Mouse (Mus musculus): Measurements from ENCODE around the gene Fn3k. TPM values are rescaled to one million over a fixed set of nuclear protein-coding genes. Genes with fewer than 3 reads are reported as not detected.

The Fn3k gene
- total and polyA plus RNA-seq, 2 experiments = 13.4 to 17.1 TPM

DNA sequence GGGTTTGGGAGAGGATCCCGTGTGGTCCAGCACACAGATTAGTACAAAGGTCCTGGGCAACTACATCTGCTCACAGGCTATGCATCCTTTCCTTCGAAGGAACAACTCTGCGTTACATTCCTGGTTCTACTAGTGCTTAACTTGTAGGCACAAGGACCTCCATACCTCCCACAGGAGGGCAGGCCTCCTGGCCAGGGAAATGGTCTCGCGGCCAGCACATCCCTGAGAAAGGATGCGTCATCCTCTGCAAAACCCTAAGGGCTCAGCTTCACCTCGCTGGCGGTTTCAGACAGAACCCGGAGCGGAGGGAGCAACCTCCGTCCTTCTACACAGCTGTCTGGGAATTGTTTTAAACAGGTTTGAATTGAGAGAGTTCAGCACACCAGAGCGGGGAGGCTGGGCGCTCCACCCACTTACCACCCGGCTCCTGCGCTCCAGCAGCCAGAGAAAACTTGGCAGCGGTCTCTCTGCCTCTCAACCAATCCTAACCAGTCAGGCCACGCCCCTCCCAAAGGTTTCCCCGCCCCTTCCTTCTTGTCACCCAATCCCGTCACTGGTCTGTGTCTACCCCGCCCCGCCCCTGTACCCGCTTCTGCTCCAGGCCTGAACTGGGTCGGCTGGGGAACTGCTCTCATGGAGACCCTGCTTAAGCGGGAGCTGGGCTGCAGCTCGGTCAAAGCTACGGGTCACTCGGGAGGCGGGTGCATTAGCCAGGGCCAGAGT is 13.7 kb upstream of the Fn3k start, which contains the start of gene Fn3krp:
TSS of gene Fn3krp (plus strand) at position 572 of the 723 bp plus-strand sequence.
- H3K79me2 ChIP-seq (ENCODE audit: control insufficient read depth, insufficient read depth, low read length) = no peaks in the 10 kb centered on the region
- H3K27me3 ChIP-seq (ENCODE audit: control insufficient read depth, insufficient read depth, low read length) = no peaks in the 10 kb centered on the region
- peak within 1 kb of the TSS; percentile 71 for H3K9ac ChIP-seq (ENCODE audit: low read depth, low read length)
- peaks cover 8% of the 10 kb centered on the region; the same call in 1 of the 2 replicates for H3K4me1 ChIP-seq (ENCODE audit: control insufficient read depth, insufficient read depth, low read length)
- peak within 1 kb of the TSS; percentile 76 for H3K4me3 ChIP-seq (ENCODE audit: insufficient read depth, low read depth, low read length)
- H3K27ac ChIP-seq (replicated peaks; ENCODE audit: insufficient read depth, low read depth, low read length) = peak within 1 kb of the TSS; percentile 64
- 3% methylated on average over 28 of the region's 28 CpGs for WGBS
- H3K36me3 ChIP-seq (ENCODE audit: control insufficient read depth, insufficient read depth, low read length) = no peaks in the 10 kb centered on the region; the same call in 1 of the 2 replicates
- peak; percentile 96 for DNase-seq (ENCODE audit: extremely low read depth, low read depth, low spot score)
- TF ChIP-seq POLR2A (IDR thresholded peaks at IDR 0.05; ENCODE audit: extremely low read depth, insufficient read depth, low read length) (peak; percentile 67), CTCF (IDR thresholded peaks at IDR 0.05; ENCODE audit: low read depth, low read length) (no peak)

DNA sequence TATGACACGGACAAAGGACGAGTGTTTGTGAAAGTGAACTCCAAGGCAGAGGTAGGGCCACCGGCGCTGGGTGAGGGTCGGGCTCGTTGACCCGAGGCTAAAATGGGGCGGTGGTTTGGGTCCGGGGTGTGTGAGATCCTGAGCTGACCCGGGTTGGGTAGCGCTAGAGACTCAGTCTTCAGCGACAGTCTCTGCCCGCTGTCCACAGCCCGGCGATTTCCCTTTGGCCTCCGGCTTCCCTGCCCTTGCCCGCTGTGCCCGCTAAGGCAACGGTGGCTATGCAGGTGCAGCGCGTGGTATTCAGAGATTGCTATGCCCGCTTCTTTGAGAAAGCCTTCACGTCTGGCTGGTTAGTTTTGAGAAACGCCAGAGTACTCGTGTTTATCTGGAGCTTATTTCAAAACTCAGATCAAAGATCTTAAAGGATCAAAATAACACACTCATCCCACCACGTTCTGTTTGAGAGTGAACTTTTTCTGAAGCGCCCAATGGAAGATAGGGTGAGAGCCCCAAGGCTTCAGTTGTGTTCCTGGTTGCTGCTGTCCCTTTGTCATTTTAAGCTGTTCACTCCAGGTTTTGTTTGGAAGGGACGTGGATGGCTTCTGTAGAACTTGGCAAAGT is 13.1 kb upstream of the Fn3k start:
- no peaks in the 10 kb centered on the region; the same call in 1 of the 2 replicates for H3K36me3 ChIP-seq (ENCODE audit: control insufficient read depth, insufficient read depth, low read length)
- peak overlapping the region; percentile 71 for H3K9ac ChIP-seq (ENCODE audit: low read depth, low read length)
- peak overlapping the region; percentile 76 for H3K4me3 ChIP-seq (ENCODE audit: insufficient read depth, low read depth, low read length)
- H3K79me2 ChIP-seq (ENCODE audit: control insufficient read depth, insufficient read depth, low read length) = no peaks in the 10 kb centered on the region
- peak overlapping the region; percentile 64 for H3K27ac ChIP-seq (replicated peaks; ENCODE audit: insufficient read depth, low read depth, low read length)
- TF ChIP-seq POLR2A (IDR thresholded peaks at IDR 0.05; ENCODE audit: extremely low read depth, insufficient read depth, low read length) (no peak), CTCF (IDR thresholded peaks at IDR 0.05; ENCODE audit: low read depth, low read length) (no peak)
- peak; percentile 42 for DNase-seq (ENCODE audit: extremely low read depth, low read depth, low spot score)
- peaks cover 8% of the 10 kb centered on the region; the same call in 1 of the 2 replicates for H3K4me1 ChIP-seq (ENCODE audit: control insufficient read depth, insufficient read depth, low read length)
- under 1% methylated on average over 28 of the region's 28 CpGs for WGBS
- H3K27me3 ChIP-seq (ENCODE audit: control insufficient read depth, insufficient read depth, low read length) = no peaks in the 10 kb centered on the region

DNA sequence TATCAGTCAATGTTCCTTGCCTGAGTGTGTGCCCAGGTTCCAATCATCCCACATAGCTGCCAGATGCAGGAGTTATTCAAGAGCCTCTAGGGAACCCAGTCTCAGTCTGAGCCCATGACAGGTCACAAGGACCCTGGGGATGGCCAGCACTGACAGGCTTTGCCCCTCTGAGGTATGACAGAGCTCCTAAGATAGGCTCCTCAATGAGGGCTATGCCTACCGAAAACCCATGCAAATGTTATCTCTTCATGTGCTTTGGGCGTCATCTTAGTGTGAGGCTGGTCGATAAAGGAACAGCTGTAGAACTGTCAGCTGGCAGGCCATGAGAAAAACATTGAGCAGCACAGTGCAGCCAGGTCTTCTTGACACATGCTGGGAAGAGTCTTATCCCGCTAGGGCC is 1.3 kb upstream of the Fn3k start:
- WGBS = 90% methylated on average over 4 of the region's 4 CpGs
- Histone ChIP-seq H3K36me3 (ENCODE audit: control insufficient read depth, insufficient read depth, low read length) (0 out of 2 replicates have a peak, but pooled peaks cover 2% of the 10 kb centered on the region), H3K4me1 (ENCODE audit: control insufficient read depth, insufficient read depth, low read length) (peaks cover 9% of the 10 kb centered on the region), H3K9ac (ENCODE audit: low read depth, low read length) (no peak overlapping the region), H3K27ac (replicated peaks; ENCODE audit: insufficient read depth, low read depth, low read length) (no peak overlapping the region), H3K79me2 (ENCODE audit: control insufficient read depth, insufficient read depth, low read length) (peaks cover 6% of the 10 kb centered on the region; the same call in 1 of the 2 replicates), H3K27me3 (ENCODE audit: control insufficient read depth, insufficient read depth, low read length) (no peaks in the 10 kb centered on the region), H3K4me3 (ENCODE audit: insufficient read depth, low read depth, low read length) (no peak overlapping the region)
- TF ChIP-seq POLR2A (IDR thresholded peaks at IDR 0.05; ENCODE audit: extremely low read depth, insufficient read depth, low read length) = no peak
- TF ChIP-seq CTCF (IDR thresholded peaks at IDR 0.05; ENCODE audit: low read depth, low read length) = no peak
- DNase-seq (ENCODE audit: extremely low read depth, low read depth, low spot score) = no peak

DNA sequence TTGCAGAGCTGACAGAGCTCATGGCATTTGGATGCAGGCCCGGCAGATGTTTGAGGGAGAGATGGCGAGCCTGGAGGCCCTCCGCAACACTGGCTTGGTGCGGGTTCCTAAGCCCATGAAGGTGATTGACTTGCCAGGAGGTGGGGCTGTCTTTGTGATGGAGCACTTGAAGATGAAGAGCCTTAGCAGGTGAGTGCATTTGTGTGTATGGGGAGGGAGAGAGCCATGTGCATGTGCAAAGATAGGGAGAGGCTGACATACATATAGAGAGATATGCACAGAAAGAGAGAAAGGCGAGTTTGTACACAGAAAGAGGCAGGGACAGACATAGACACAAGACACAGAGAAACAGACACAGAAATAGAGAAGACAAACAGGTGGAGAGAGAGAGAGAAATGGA is 2.5 kb downstream of the Fn3k start:
- Histone ChIP-seq H3K9ac (ENCODE audit: low read depth, low read length) (no peak overlapping the region), H3K79me2 (ENCODE audit: control insufficient read depth, insufficient read depth, low read length) (peaks cover 6% of the 10 kb centered on the region; the same call in 1 of the 2 replicates), H3K4me3 (ENCODE audit: insufficient read depth, low read depth, low read length) (no peak overlapping the region), H3K27me3 (ENCODE audit: control insufficient read depth, insufficient read depth, low read length) (no peaks in the 10 kb centered on the region), H3K36me3 (ENCODE audit: control insufficient read depth, insufficient read depth, low read length) (peaks cover 4% of the 10 kb centered on the region; the same call in 1 of the 2 replicates), H3K27ac (replicated peaks; ENCODE audit: insufficient read depth, low read depth, low read length) (no peak overlapping the region), H3K4me1 (ENCODE audit: control insufficient read depth, insufficient read depth, low read length) (peaks cover 17% of the 10 kb centered on the region)
- TF ChIP-seq POLR2A (IDR thresholded peaks at IDR 0.05; ENCODE audit: extremely low read depth, insufficient read depth, low read length) = no peak
- no peak for TF ChIP-seq CTCF (IDR thresholded peaks at IDR 0.05; ENCODE audit: low read depth, low read length)
- 91% methylated on average over 5 of the region's 5 CpGs for WGBS
- DNase-seq (ENCODE audit: extremely low read depth, low read depth, low spot score) = no peak

DNA sequence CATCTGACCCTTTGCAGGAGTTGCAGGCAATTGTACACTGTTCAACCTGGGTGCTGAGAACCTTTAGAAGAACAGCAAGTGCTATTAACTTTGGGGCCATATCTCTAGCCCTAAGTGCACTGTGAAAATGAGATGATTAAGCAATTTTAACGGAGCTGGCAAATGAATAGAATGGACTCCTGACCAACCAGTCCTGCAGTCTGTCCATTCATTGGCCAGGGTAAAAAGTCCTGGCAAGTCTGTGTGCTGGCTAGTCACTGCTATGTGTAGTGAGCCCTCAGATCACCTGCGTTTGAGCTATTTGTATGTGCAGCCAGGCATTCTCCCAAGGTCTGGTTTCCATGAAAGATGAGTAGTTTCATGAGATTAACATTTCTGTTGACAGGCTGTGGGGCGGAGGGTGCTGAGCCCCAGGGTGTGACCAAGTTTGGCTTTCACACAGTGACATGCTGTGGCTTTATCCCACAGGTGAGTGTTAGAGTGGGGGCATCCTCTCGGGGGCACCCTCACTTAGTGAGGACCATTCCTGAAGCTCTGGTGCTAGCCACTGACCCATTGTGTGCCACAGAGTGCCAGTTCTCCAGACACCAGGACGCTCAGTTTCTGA is 5.1 kb downstream of the Fn3k start:
- peak; percentile 98 for DNase-seq (ENCODE audit: extremely low read depth, low read depth, low spot score)
- H3K27me3 ChIP-seq (ENCODE audit: control insufficient read depth, insufficient read depth, low read length) = no peaks in the 10 kb centered on the region
- H3K9ac ChIP-seq (ENCODE audit: low read depth, low read length) = no peak overlapping the region

More for the DNA sequence above, 5.1 kb downstream of the Fn3k start:
- TF ChIP-seq POLR2A (IDR thresholded peaks at IDR 0.05; ENCODE audit: extremely low read depth, insufficient read depth, low read length) (no peak), CTCF (IDR thresholded peaks at IDR 0.05; ENCODE audit: low read depth, low read length) (no peak)
- H3K4me3 ChIP-seq (ENCODE audit: insufficient read depth, low read depth, low read length) = no peak overlapping the region
- H3K36me3 ChIP-seq (ENCODE audit: control insufficient read depth, insufficient read depth, low read length) = peaks cover 4% of the 10 kb centered on the region; the same call in 1 of the 2 replicates
- peaks cover 6% of the 10 kb centered on the region; the same call in 1 of the 2 replicates for H3K79me2 ChIP-seq (ENCODE audit: control insufficient read depth, insufficient read depth, low read length)
- peaks cover 15% of the 10 kb centered on the region for H3K4me1 ChIP-seq (ENCODE audit: control insufficient read depth, insufficient read depth, low read length)
- WGBS = 39% methylated on average over 5 of the region's 5 CpGs
- peak overlapping the region; percentile 62 for H3K27ac ChIP-seq (replicated peaks; ENCODE audit: insufficient read depth, low read depth, low read length)
